Mouse (Mus musculus) urinary bladder, postnatal 10 days (tissue): ENCODE results near the gene Gm11116.
"Not testable (repeated sequence)": the region's sequence is repeated elsewhere in the genome, so short reads cannot be mapped to it uniquely, and the experiment has no call there.

Source experiments
- DNase-seq: peaks from one replicate; pipeline ENCODE4 v3.0.0; 2022; ENCODE audit warnings: low spot score

Gm11116 gene

DNA sequence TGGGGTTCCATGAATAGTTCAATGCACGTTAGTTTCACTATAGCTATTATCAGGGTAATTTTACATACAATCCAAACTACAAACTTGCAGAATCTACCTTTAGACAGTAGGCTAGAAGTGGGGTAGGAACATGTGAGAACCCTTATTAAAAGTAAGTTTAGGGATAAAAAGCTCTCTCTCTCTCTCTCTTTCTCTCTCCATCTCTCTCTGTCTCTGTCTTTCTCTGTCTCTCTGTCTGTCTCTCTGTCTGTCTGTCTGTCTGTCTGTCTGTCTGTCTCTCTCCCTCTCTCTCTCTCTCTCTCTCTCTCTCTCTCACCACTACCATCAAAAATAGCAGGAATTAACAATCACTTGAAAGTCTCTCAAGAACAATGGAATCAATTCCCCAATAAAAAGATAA, at the start of gene Gm11116:
Gm11116 (minus strand) TSS at position 101 of the 400 bp plus-strand sequence.
- no peak for DNase-seq

DNA sequence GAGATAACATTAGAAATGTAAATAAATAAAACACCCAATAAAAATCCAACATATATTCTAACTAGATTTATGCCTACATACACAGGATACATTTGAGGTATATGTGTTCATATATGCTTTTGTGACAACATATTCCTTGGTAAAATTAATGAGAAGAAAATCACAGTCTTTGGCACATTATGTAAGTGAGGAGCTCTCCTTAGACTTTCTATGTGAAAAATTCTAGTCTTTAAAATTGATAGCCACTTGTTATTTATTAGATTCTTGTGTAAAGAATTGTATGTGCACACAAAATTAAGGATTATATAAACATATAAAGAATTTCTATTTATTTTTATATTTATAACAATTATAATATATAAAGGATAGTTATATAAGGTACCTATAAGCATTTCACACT, 42.7 kb upstream of the Gm11116 start, which contains the start of gene Gm11115:
Gm11115 (minus strand) TSS at position 101 of the 400 bp plus-strand sequence.
- no peak for DNase-seq

DNA sequence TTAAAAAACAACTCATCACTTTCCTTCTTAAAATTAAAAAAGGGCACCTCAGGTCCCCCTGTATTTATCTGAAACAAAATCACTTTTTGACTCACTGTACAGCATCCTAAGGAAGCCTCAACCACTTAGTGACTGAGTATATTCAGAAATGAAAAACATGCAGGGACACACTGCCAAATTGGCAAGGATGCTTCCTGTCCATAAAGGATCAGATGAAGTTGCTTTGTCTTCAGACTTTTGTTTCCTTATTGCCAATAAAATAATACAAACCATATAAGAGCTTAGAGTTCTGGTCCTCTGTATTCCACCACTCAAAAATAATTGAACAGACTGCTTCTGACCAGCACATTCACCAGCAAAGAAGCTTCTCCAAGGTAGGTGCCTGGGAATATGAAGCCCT, 25.1 kb downstream of the Gm11116 start, which contains the start of gene Smr2:
Smr2 (plus strand) TSS at position 301 of the 400 bp plus-strand sequence.
- not testable (repeated sequence) for DNase-seq
